Mouse (Mus musculus): ENCODE measurements at regions not wholly inside any gene's neighbourhood (a gene's known extent, or its start where the extent isn't known, plus 50 kb on each side); places are given as distances from the start of the nearest gene placed in this dataset.

DNA sequence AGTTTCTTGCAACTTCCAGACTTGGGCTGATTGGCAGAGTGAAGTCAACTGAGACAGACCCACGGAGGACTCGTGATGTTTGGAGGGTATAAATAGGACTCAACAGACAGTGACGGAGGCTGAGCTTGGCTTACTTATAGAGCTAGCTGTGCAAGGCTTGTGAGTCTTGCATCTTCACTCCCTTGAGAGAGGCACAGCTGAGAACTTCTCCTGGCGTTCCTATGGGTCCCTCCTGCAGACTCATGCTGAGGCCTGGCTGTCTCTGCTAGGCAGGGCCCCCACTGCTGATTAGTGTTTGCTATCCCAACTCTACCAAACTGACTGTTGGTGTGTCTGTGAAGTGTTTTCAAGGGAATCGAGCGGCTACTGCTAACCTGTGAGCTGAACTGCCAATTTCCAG is 553.0 kb downstream of the Zfp704 start:
- 84% methylated on average over 6 of the region's 6 CpGs for WGBS
- no peak overlapping the region for H3K4me3 ChIP-seq (replicated peaks; ENCODE audit: control insufficient read depth, low read depth, low read length)
- H3K4me1 ChIP-seq (ENCODE audit: control insufficient read depth, insufficient read depth, low read length) = no peaks in the 10 kb centered on the region; the same call in 1 of the 2 replicates
- H3K27ac ChIP-seq (ENCODE audit: control insufficient read depth, insufficient read depth, low read depth, low read length, poor library complexity) = no peak overlapping the region
- no peak for TF ChIP-seq CTCF (IDR thresholded peaks at IDR 0.05; ENCODE audit: control insufficient read depth, insufficient read depth, low read length)
- no peak for TF ChIP-seq POLR2A (IDR thresholded peaks at IDR 0.05; ENCODE audit: borderline replicate concordance, control insufficient read depth, low read depth, low read length)

- Histone ChIP-seq H3K4me1 (ENCODE audit: control insufficient read depth, insufficient read depth, low read length) (no peaks in the 10 kb centered on the region), H3K4me3 (replicated peaks; ENCODE audit: control insufficient read depth, low read depth, low read length) (no peak overlapping the region), H3K27ac (ENCODE audit: control insufficient read depth, insufficient read depth, low read depth, low read length, poor library complexity) (no peak overlapping the region)
- no peak for TF ChIP-seq POLR2A (IDR thresholded peaks at IDR 0.05; ENCODE audit: borderline replicate concordance, control insufficient read depth, low read depth, low read length)
- TF ChIP-seq CTCF (IDR thresholded peaks at IDR 0.05; ENCODE audit: control insufficient read depth, insufficient read depth, low read length) = no peak
- WGBS = 75% methylated on average over 6 of the region's 6 CpGs
Observed at GRCm38 (mm10) chr3:9055780-9056179, 554.1 kb downstream of the Zfp704 start.
